ENCODE assay signal across 8 mouse cellular contexts in genomic region chr6:90715245-90715905, GRCm38 (mm10).
DNase-seq lines count a peak whose midpoint lies in the region; ATAC-seq and TF ChIP-seq lines count a peak whose summit lies in the region.

No protein-coding gene starts in this region.

- H3K36me3 ChIP-seq in embryonic facial prominence, embryonic 11.5 days (replicated peaks; ENCODE audit: control insufficient read depth, insufficient read depth, low read depth, low read length): no peaks in the 10 kb centered on the region
- H3K36me3 ChIP-seq in hindbrain, embryonic 15.5 days: no peaks in the 10 kb centered on the region
- H3K36me3 ChIP-seq in midbrain, embryonic 15.5 days (replicated peaks): no peaks in the 10 kb centered on the region

- H3K4me3 ChIP-seq in layer of hippocampus, adult 2 months: peak overlapping the region; percentile 52
- peak overlapping the region; percentile 68 for H3K4me3 ChIP-seq in embryonic facial prominence, embryonic 11.5 days (ENCODE audit: low read depth, low read length)
- H3K4me3 ChIP-seq in hindbrain, embryonic 15.5 days: peak overlapping the region; percentile 48
- peak overlapping the region; percentile 43 for H3K4me3 ChIP-seq in midbrain, embryonic 15.5 days

- H3K9ac ChIP-seq in embryonic facial prominence, embryonic 11.5 days (replicated peaks; ENCODE audit: low read length): peak overlapping the region; percentile 39
- peak overlapping the region; percentile 56; the same call in 1 of the 2 replicates for H3K9ac ChIP-seq in hindbrain, embryonic 15.5 days
- no peak overlapping the region for H3K9ac ChIP-seq in midbrain, embryonic 15.5 days

- no peak for DNase-seq in layer of hippocampus, adult 2 months (ENCODE audit: low spot score in 2 of 2)
- DNase-seq in layer of hippocampus, adult 9-10 months (ENCODE audit: low spot score): no peak
- no peak for DNase-seq in embryonic facial prominence, embryonic 11.5 days (ENCODE audit: low spot score)
- no peak for DNase-seq in right cerebral cortex, postnatal 4 days
- no peak for DNase-seq in retina, postnatal 1 day
- DNase-seq in adrenal gland, adult 2 months: no peak

- peak overlapping the region; percentile 83 for H3K4me2 ChIP-seq in embryonic facial prominence, embryonic 11.5 days (ENCODE audit: low read depth, low read length)
- peak overlapping the region; percentile 75 for H3K4me2 ChIP-seq in hindbrain, embryonic 15.5 days
- H3K4me2 ChIP-seq in midbrain, embryonic 15.5 days: peak overlapping the region; percentile 67

- H3K4me1 ChIP-seq in embryonic facial prominence, embryonic 11.5 days (ENCODE audit: control insufficient read depth, insufficient read depth, low read length): peaks cover 8% of the 10 kb centered on the region; the same call in 1 of the 2 replicates
- H3K4me1 ChIP-seq in hindbrain, embryonic 15.5 days (replicated peaks): peaks cover 83% of the 10 kb centered on the region
- H3K4me1 ChIP-seq in midbrain, embryonic 15.5 days: peaks cover 66% of the 10 kb centered on the region

- peak overlapping the region; percentile 83 for H3K27ac ChIP-seq in layer of hippocampus, adult 2 months
- H3K27ac ChIP-seq in embryonic facial prominence, embryonic 11.5 days (replicated peaks; ENCODE audit: low read depth, low read length): no peak overlapping the region; the same call in 1 of the 2 replicates
- peak overlapping the region; percentile 63; the same call in 1 of the 2 replicates for H3K27ac ChIP-seq in hindbrain, embryonic 15.5 days (replicated peaks)
- H3K27ac ChIP-seq in midbrain, embryonic 15.5 days: no peak overlapping the region

- H3K27me3 ChIP-seq in embryonic facial prominence, embryonic 11.5 days (ENCODE audit: control insufficient read depth, insufficient read depth, low read length): no peaks in the 10 kb centered on the region
- no peaks in the 10 kb centered on the region for H3K27me3 ChIP-seq in hindbrain, embryonic 15.5 days
- H3K27me3 ChIP-seq in midbrain, embryonic 15.5 days (replicated peaks): no peaks in the 10 kb centered on the region

- no peak for ATAC-seq in embryonic facial prominence, embryonic 11.5 days (replicated peaks; ENCODE audit: insufficient number of reproducible peaks, low FRiP score, low TSS enrichment, low read depth)
- ATAC-seq in hindbrain, embryonic 15.5 days (ENCODE audit: low FRiP score, low read depth): no peak
- no peak; the same call in 1 of the 2 replicates for ATAC-seq in midbrain, embryonic 15.5 days (replicated peaks)

- H3K9me3 ChIP-seq in embryonic facial prominence, embryonic 11.5 days (replicated peaks; ENCODE audit: control insufficient read depth, low read length): no peaks in the 10 kb centered on the region
- H3K9me3 ChIP-seq in hindbrain, embryonic 15.5 days: no peaks in the 10 kb centered on the region
- H3K9me3 ChIP-seq in midbrain, embryonic 15.5 days: no peaks in the 10 kb centered on the region

- no peak for TF ChIP-seq CTCF in layer of hippocampus, adult 2 months (conservative IDR thresholded peaks at IDR 0.05)

- WGBS in embryonic facial prominence, embryonic 11.5 days: 53% methylated on average over 4 of the region's 4 CpGs
- 50% methylated on average over 4 of the region's 4 CpGs for WGBS in hindbrain, embryonic 15.5 days
- WGBS in midbrain, embryonic 15.5 days: 54% methylated on average over 4 of the region's 4 CpGs

Comparison
In these comparisons a context has a peak if more than half of its experiments do, and no peak if none do; other contexts are left out.
1. H3K27ac ChIP-seq: peak in layer of hippocampus, adult 2 months (single experiment) and hindbrain, embryonic 15.5 days (single experiment); none in embryonic facial prominence, embryonic 11.5 days (single experiment) and midbrain, embryonic 15.5 days (single experiment).
2. Peak in every context shown above with its lines, with median percentiles within 50 percentile points of each other: H3K4me3 ChIP-seq and H3K4me2 ChIP-seq.